8 mouse cellular contexts compared by ENCODE assay signal in the genomic region with DNA sequence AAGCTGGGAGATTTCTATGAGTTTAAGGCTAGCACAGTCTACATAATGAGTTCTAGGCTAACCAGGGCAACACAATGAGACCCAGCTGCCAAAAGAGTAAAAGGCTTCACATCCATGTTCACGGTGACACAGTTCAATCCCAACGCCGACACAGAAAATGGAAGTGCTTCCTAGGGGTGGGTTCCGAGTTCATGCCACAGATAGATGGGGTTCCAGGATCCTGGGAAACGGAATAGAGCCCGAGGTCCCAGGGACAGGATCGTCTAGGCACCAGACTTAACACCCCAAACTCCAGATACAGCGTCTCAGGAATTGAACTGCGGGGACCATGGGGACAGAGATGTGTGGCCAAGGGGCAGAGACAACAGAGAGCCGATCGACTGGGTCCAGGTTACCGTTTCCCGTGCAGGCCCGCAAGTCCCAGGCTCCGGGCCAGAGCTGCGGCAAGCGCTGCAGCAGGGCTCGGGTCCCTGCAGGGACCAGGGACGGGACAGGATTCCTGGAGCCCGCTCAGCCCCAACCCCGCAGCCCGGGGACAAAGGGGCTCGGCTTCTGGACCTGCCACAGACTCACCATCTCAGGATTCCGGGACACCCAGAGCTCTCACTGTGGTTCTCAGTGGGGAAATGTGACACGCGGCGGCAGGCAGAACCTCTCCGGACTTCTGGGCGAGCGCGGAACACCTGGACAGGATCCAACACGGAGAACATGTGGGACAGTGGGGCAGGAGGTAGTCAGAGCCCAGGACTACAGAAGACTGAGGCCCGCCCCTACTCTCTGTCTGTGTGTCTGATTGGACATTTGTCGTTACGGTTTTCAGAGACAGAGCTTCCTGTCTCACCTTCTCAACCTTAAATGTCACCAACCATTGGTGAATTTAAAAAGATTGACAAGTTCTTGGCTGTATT. TPM values are rescaled to one million over a fixed set of nuclear protein-coding genes. Genes with fewer than 3 reads are reported as not detected.
DNase-seq lines count a peak whose midpoint lies in the region; ATAC-seq lines count a peak whose summit lies in the region.

A gene (minus strand): TSS at position 712 of the 908 bp plus-strand sequence.

- ATAC-seq in embryonic facial prominence, embryonic 12.5 days (ENCODE audit: insufficient number of reproducible peaks, insufficient read depth, low FRiP score, low TSS enrichment) = peak; percentile 96
- ATAC-seq in midbrain, embryonic 12.5 days (ENCODE audit: low FRiP score, low read depth) = peak; percentile 89

- peaks cover 13% of the 10 kb centered on the region for H3K9me3 ChIP-seq in embryonic facial prominence, embryonic 12.5 days
- 0 out of 2 replicates have a peak, but pooled peaks cover 7% of the 10 kb centered on the region for H3K9me3 ChIP-seq in limb, embryonic 10.5 days (replicated peaks)
- H3K9me3 ChIP-seq in midbrain, embryonic 12.5 days = peaks cover 12% of the 10 kb centered on the region

- DNase-seq in 3134 (ENCODE audit: extremely low read depth, insufficient read length, low spot score) = peak; percentile 87
- DNase-seq in adrenal gland, postnatal 36 days = peak; percentile 77 to 79
- DNase-seq in heart, adult 18-20 months = peak; percentile 62 to 70
- peak; percentile 63 for DNase-seq in kidney, adult 18-20 months
- DNase-seq in limb, embryonic 10.5 days (ENCODE audit: low spot score) = peak; percentile 76
- peak; percentile 52 for DNase-seq in spleen, adult 12 weeks (ENCODE audit: low spot score)

- peak within 1 kb of the TSS; percentile 83 for H3K9ac ChIP-seq in embryonic facial prominence, embryonic 12.5 days
- H3K9ac ChIP-seq in midbrain, embryonic 12.5 days (replicated peaks) = peak within 1 kb of the TSS; percentile 81

- no peaks in the 10 kb centered on the region for H3K27me3 ChIP-seq in embryonic facial prominence, embryonic 12.5 days
- no peaks in the 10 kb centered on the region for H3K27me3 ChIP-seq in limb, embryonic 10.5 days (ENCODE audit: low read depth, poor library complexity, severe bottlenecking)
- no peaks in the 10 kb centered on the region for H3K27me3 ChIP-seq in midbrain, embryonic 12.5 days

- under 1% methylated on average over 35 of the region's 35 CpGs for WGBS in embryonic facial prominence, embryonic 12.5 days
- WGBS in limb, embryonic 10.5 days = 3% methylated on average over 35 of the region's 35 CpGs
- 1% methylated on average over 35 of the region's 35 CpGs for WGBS in midbrain, embryonic 12.5 days

- peaks cover 26% of the 10 kb centered on the region for H3K36me3 ChIP-seq in embryonic facial prominence, embryonic 12.5 days
- H3K36me3 ChIP-seq in limb, embryonic 10.5 days = peaks cover 41% of the 10 kb centered on the region
- peaks cover 16% of the 10 kb centered on the region for H3K36me3 ChIP-seq in midbrain, embryonic 12.5 days

- peak within 1 kb of the TSS; percentile 57; the same call in 1 of the 2 replicates for H3K27ac ChIP-seq in embryonic facial prominence, embryonic 12.5 days
- peak within 1 kb of the TSS; percentile 92 for H3K27ac ChIP-seq in limb, embryonic 10.5 days
- no peak within 1 kb of the TSS for H3K27ac ChIP-seq in midbrain, embryonic 12.5 days (replicated peaks)

- H3K4me1 ChIP-seq in embryonic facial prominence, embryonic 12.5 days = no peaks in the 10 kb centered on the region
- H3K4me1 ChIP-seq in limb, embryonic 10.5 days = peaks cover 8% of the 10 kb centered on the region; the same call in 1 of the 2 replicates
- peaks cover 4% of the 10 kb centered on the region; the same call in 1 of the 2 replicates for H3K4me1 ChIP-seq in midbrain, embryonic 12.5 days

- peak within 1 kb of the TSS; percentile 71 for H3K4me2 ChIP-seq in embryonic facial prominence, embryonic 12.5 days (replicated peaks)
- H3K4me2 ChIP-seq in midbrain, embryonic 12.5 days (replicated peaks) = peak within 1 kb of the TSS; percentile 77

- H3K4me3 ChIP-seq in embryonic facial prominence, embryonic 12.5 days = peak within 1 kb of the TSS; percentile 67
- H3K4me3 ChIP-seq in limb, embryonic 10.5 days = peak within 1 kb of the TSS; percentile 85
- peak within 1 kb of the TSS; percentile 69 for H3K4me3 ChIP-seq in midbrain, embryonic 12.5 days

RNA-seq across cellular contexts. Expression of the gene that starts here (rescaled TPM):
- under 1 TPM; 0.69 to 0.73 TPM for total RNA-seq in adrenal gland, postnatal 36 days (2021)
- 7.5 and 7.6 TPM in 2 replicates for polyA plus RNA-seq in embryonic facial prominence, embryonic 12.5 days (2016; fragmentation: Nextera tagmentation; extraction: Ambion mirVana)
- under 1 TPM; 0.15 to 0.21 TPM for total RNA-seq in heart, adult 18-20 months (2021)
- polyA plus RNA-seq in limb, embryonic 10.5 days (2016; fragmentation: Nextera tagmentation; extraction: Ambion mirVana) = 8.7 and 9.5 TPM in 2 replicates
- polyA plus RNA-seq in midbrain, embryonic 12.5 days (2016; fragmentation: Nextera tagmentation; extraction: Ambion mirVana) = 7.5 and 7.6 TPM in 2 replicates

Comparison
In these comparisons a context has a peak if more than half of its experiments do, and no peak if none do; other contexts are left out.
1. Peak in DNase-seq in adrenal gland, postnatal 36 days; RNA of the gene not detected or under 1 TPM.
2. Peak in DNase-seq in heart, adult 18-20 months; RNA of the gene not detected or under 1 TPM.